ENCODE assay signal across 7 mouse cellular contexts in the genomic region with DNA sequence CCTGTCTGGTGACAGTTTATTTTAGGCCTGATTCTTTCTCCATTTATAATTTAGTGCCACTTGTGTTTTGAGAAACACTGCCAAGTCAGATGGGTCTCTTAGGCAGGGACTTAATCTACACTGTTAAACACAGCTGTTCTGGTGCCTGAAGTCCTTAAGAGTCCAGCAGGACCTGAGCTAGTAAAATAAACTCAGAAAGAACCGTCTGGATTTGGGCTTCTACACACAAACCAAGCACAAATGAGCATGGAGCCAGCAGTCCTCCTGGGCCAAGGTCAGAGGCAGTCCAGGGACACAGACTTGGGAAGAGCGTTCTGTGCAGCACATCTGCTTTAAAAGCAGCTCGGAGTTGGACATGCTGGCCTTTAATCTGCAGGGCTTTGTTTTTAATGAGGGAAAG.
A peak's percentile ranks its signal among the peaks of the same experiment; 100 is the strongest.
DNase-seq lines count a peak whose midpoint lies in the region; ATAC-seq lines count a peak whose summit lies in the region.

No protein-coding gene starts in this region.

- no peak for ATAC-seq in erythroblast, adult 5-6 weeks (replicated peaks; ENCODE audit: low FRiP score, poor library complexity, severe bottlenecking)

- peak; percentile 27 for DNase-seq in urinary bladder, postnatal 25 days (ENCODE audit: low spot score)
- no peak for DNase-seq in urinary bladder, postnatal 10 days (ENCODE audit: low spot score)
- peak; percentile 68 to 74 for DNase-seq in heart, adult 9 months (ENCODE audit: low spot score in 2 of 2)
- DNase-seq in kidney, postnatal 14 days: peak; percentile 68
- DNase-seq in retina, postnatal 1 day: peak; percentile 16
- no peak for DNase-seq in thymus, postnatal 4 days

Comparison
In these comparisons a context has a peak if more than half of its experiments do, and no peak if none do; other contexts are left out.
1. DNase-seq: peak in urinary bladder, postnatal 25 days (single experiment), heart, adult 9 months (2 of 2), kidney, postnatal 14 days (single experiment) and retina, postnatal 1 day (single experiment); none in urinary bladder, postnatal 10 days (single experiment) and thymus, postnatal 4 days (single experiment).